Mouse (Mus musculus) megakaryocyte, embryonic 14.5 days (primary cell): Measurements from ENCODE around the gene Pde4d.

Experiments used
- FLI1 ChIP-seq: IDR thresholded peaks from 2 replicates; pipeline ENCODE4 v1.6.1; 2012; ENCODE audit warnings: low read length, inconsistent platforms, mixed read lengths
- GATA1 ChIP-seq: IDR thresholded peaks from 3 replicates; pipeline ENCODE4 v1.6.1; 2012; ENCODE audit warnings: mixed read lengths, low read length, inconsistent platforms, borderline replicate concordance

DNA sequence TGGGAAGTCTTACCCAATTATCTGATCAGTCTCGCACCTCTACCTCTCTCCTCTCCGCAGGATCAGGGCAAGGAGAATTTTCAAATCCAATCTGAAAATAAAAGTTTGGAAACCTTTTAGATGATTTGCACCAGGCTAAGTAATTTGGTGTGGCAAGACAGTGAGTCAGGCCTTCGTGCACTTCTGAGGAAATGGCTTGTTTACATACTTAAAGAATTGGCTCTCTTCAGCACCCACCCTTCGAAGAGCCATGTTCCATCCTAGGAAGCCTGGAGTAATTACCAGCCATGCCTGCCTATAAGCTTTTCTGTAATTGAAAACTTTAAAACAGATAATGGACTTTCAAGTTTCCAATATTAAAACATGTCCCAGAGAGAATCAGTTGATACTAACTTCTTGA lies 1352.5 kb downstream of the Pde4d start:
- TF ChIP-seq GATA1 (no peak), FLI1 (no peak)
